Mouse (Mus musculus) heart, adult 11 months (tissue): ENCODE results near the gene Klhl30.

Experiments used
- DNase-seq: peaks from one replicate; pipeline ENCODE4 v3.0.0; 2022

The Klhl30 gene

GRCm38 (mm10) chr1:91350841-91351240 lies at the start of gene Klhl30:
Klhl30 (plus strand) TSS chr1:91351016.
- peak; percentile 95 for DNase-seq

- no peak for DNase-seq
Measured at GRCm38 (mm10) chr1:91301206-91301920, 49.5 kb upstream of the Klhl30 start.

GRCm38 (mm10) chr1:91302021-91302420 lies 48.8 kb upstream of the Klhl30 start:
- no peak for DNase-seq

- DNase-seq: no peak
Measured at GRCm38 (mm10) chr1:91304621-91305020, 46.2 kb upstream of the Klhl30 start.

- DNase-seq: no peak
Measured at GRCm38 (mm10) chr1:91309366-91310085, 41.3 kb upstream of the Klhl30 start.

- no peak for DNase-seq
Measured at GRCm38 (mm10) chr1:91312273-91312672, 38.5 kb upstream of the Klhl30 start.

- DNase-seq: no peak
Measured at GRCm38 (mm10) chr1:91313251-91313650, 37.6 kb upstream of the Klhl30 start.

GRCm38 (mm10) chr1:91317656-91318055 lies 33.2 kb upstream of the Klhl30 start:
- no peak for DNase-seq

GRCm38 (mm10) chr1:91321760-91322438 lies 28.9 kb upstream of the Klhl30 start, which contains the start of gene Espnl:
Espnl (plus strand) TSS chr1:91322075.
- peak; percentile 92 for DNase-seq

- no peak for DNase-seq
Measured at GRCm38 (mm10) chr1:91324646-91325045, 26.2 kb upstream of the Klhl30 start.

GRCm38 (mm10) chr1:91325488-91326042 lies 25.3 kb upstream of the Klhl30 start:
- DNase-seq: no peak

- DNase-seq: no peak
Measured at GRCm38 (mm10) chr1:91332102-91332501, 18.7 kb upstream of the Klhl30 start.

- DNase-seq: no peak
Measured at GRCm38 (mm10) chr1:91333582-91333981, 17.2 kb upstream of the Klhl30 start.

GRCm38 (mm10) chr1:91337355-91337754 lies 13.5 kb upstream of the Klhl30 start:
- DNase-seq: no peak

- no peak for DNase-seq
Measured at GRCm38 (mm10) chr1:91344001-91344400, 6.8 kb upstream of the Klhl30 start.

GRCm38 (mm10) chr1:91344921-91345685 lies 5.7 kb upstream of the Klhl30 start:
- DNase-seq: no peak

- DNase-seq: peak; percentile 93
Measured at GRCm38 (mm10) chr1:91346892-91347291, 3.9 kb upstream of the Klhl30 start.

- no peak for DNase-seq
Measured at GRCm38 (mm10) chr1:91351249-91351648, 433 bp downstream of the Klhl30 start.

- no peak for DNase-seq
Measured at GRCm38 (mm10) chr1:91352277-91352676, 1.5 kb downstream of the Klhl30 start.

- DNase-seq: no peak
Measured at GRCm38 (mm10) chr1:91356105-91356504, 5.3 kb downstream of the Klhl30 start.

GRCm38 (mm10) chr1:91362113-91362512 lies 11.3 kb downstream of the Klhl30 start:
- DNase-seq: no peak

- DNase-seq: peak; percentile 91
Measured at GRCm38 (mm10) chr1:91364822-91365644, 14.2 kb downstream of the Klhl30 start.
